Mouse (Mus musculus): ENCODE measurements around the gene Zfp385c. TPM values are rescaled to one million over a fixed set of nuclear protein-coding genes. Genes with fewer than 3 reads are reported as not detected.

Gene Zfp385c
- polyA plus RNA-seq, 1 experiment, result not detected

DNA sequence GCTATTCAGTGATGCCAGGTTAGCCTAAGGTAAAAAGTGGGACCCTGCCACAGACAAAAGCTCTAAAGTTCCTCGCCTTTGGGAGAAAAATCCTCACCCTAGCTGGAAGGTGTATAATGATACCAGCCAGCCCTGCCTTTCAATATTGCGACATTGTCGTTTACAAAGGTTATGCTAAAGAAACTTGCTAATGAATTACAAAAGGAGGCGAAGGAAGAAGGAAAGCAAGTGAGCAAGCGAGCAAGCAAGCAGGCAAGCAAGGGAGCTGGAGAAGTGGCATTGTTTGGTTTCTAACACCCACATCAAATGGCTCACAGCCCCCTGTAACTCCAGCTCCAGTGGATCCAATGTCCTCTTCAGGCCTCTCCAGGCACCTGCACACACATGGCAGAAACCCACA is 9.7 kb downstream of the Zfp385c start:
- TF ChIP-seq GATA1 (IDR thresholded peaks at IDR 0.05; ENCODE audit: low read length), result no peak

DNA sequence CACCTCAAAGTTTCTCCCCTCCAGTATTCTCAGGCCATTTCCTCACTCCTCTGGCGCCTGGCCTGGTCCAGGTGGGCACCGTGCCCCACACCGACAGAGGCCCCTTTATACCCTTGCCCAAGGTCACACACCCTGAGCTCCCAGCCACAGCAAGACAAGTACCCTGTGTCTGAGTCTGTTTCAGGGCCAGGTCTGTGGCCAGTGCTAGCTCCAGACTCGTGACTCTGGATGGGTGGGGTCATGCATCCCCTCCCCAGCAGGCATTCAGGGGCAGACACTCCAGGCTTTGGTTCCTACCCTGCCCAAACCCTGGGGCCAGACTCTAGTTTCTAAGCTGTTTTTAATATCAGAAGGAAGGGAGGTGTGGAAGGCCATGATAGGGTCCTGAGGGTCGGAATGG is 10.4 kb downstream of the Zfp385c start:
- no peak for TF ChIP-seq GATA1 (IDR thresholded peaks at IDR 0.05; ENCODE audit: low read length)

DNA sequence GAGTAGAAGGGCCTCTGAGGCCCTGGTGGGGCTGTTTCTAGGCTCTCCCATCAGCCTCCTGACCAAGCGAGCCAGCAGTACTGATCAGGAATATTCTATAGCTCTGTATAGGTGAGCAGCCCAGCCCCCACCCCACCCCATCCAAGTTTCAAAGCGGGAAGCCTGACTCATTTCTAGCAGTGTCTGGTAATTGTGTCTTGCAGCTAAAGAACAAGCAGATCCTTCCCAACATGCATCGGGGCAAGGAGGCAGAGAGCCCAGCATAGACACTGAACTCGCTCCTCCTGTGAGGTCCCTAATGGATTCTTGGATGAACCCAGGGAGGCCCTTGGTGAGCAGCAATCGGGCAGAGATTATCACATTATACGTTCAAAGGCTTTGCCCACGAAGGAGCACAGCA is 14.4 kb downstream of the Zfp385c start:
- TF ChIP-seq GATA1 (IDR thresholded peaks at IDR 0.05; ENCODE audit: low read length), result no peak

DNA sequence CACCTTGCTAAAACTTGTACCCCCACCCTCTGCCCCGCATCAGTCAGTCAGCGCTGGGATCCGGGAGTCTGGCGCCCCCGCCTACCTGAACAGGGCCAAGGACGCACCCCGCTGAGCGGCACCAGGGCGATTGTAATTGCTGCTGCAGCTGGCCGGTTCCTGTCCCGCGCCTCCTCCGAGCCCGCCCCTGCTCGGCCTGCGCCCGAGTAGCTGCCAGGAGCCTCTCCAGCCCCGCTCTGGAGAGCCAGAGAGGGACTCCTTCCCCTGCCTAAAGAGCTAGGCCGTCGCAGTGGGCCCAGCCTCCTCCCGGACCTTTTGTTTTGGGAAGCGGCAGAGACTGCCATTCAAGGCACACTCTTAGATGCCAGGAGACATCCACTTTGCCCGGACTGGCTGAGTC is 19.1 kb downstream of the Zfp385c start:
- no peak for TF ChIP-seq GATA1 (IDR thresholded peaks at IDR 0.05; ENCODE audit: low read length)

DNA sequence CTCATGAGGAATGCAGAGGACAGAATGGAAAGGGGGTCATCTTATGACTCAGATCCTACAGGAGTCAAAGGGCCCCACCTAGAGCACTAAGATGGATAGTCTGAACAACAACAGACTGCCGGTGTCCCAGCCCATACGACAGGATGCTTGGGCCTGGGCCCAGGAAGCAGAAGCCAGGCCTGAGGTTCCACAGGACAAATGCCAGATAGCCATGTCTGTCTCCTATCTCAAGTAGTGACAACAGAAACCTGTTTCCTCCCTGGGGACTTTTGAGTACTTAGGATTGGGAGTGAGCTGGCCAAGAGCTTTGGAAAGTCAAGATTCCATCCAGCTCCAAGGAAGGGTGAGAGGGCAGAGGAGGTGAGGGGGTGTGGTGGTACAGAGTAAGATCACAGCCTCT is 20.3 kb downstream of the Zfp385c start:
- no peak for TF ChIP-seq GATA1 (IDR thresholded peaks at IDR 0.05; ENCODE audit: low read length)

DNA sequence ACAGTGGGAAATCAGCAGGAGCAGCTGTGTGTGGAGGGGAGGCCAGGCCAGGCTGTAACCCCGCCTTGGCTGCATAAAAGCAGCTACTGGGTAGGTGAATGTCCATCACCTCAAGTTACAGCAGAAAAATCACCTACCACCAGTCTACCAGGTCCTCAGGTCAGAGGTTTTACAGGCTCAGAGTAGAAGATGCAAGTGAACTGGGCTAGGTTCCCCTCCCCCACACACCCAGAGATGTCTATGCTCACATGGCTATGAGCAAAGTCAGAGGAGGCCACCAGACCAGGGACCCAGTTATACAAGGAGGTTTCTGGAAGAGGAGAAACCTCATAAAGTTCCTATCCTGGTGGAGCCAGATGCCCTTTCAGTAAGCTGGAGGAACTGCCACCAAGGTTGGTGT is 21.2 kb downstream of the Zfp385c start:
- no peak for TF ChIP-seq GATA1 (IDR thresholded peaks at IDR 0.05; ENCODE audit: low read length)

DNA sequence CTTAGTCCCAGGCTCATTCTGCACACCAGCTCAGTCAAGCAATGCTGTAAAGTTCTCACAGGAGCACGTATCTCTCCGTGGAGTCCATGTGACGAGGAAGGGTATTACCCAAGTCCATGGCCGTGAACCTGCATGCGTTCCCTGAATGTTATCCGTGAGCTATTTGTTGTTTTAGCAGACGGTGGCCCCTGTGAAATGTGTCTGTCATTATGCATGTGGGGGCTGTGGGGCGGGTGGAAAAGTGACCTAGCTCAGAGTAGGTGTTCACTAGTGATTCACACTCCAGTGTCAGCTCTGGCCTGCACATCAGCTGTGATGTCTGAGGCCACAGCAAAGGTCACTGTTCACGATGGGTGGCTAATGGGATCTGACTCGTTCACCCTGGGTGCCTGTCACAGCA is 32.4 kb downstream of the Zfp385c start:
- TF ChIP-seq GATA1 (IDR thresholded peaks at IDR 0.05; ENCODE audit: low read length), result no peak

DNA sequence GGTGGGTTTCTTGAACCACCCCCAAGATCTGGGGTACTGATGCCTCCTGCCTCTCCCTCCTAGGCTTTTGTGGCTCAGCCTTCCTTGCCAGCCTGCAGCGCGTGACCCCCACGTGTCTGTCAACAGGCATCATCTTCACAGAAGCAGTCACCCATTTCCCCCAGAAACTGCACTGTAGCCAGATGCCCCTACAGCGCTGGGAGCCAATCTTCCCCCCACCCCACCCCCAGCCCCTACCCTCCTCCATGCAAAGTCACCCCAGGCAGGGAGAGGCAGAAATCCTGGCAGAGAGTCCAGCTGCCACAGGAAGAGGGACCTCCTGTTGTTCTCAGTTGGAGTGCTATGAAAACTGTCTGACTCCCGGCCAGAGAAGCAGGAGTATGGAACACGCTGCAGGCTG is 35.8 kb downstream of the Zfp385c start:
- TF ChIP-seq GATA1 (IDR thresholded peaks at IDR 0.05; ENCODE audit: low read length), result no peak

DNA sequence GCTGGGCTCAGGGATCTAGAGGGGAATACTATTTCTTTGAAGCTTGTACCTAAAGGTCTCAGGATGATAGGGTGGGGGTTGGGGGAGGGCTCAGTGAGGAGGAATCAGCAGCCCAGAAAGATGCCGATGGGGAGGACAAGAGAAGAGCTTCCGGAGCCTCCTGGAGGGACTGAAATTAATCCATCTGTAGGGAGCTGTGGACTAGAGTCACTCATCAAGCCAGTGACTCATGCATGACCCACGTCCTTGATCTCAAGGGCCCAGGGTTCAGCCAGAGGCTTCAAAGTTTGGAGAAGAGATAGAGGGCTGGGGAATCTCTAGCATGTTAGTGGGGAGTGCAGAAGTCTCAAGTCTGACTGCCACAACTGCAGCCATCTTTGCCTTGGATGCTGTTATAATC is 40.5 kb downstream of the Zfp385c start:
- TF ChIP-seq GATA1 (IDR thresholded peaks at IDR 0.05; ENCODE audit: low read length), result no peak

DNA sequence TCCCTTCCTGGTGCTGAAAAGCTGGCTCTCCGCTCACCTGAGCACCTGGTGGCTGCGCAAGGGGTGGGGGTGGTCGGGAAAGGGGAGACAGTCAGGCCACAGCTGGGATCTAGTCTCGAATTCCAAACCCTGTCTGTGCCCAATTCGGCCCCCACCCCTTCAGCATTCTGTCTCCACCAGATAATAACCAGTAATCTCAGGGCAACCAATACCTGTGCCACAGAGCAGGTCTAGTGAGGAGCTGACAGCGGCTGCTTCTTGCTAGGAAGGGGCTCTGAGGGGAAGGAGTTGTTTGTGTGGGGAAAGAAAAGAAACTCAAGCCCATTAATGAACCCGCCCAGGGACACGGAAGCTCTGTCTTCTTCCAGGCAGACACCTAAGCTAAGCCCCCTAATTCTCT is 41.0 kb downstream of the Zfp385c start:
- no peak for TF ChIP-seq GATA1 (IDR thresholded peaks at IDR 0.05; ENCODE audit: low read length)

DNA sequence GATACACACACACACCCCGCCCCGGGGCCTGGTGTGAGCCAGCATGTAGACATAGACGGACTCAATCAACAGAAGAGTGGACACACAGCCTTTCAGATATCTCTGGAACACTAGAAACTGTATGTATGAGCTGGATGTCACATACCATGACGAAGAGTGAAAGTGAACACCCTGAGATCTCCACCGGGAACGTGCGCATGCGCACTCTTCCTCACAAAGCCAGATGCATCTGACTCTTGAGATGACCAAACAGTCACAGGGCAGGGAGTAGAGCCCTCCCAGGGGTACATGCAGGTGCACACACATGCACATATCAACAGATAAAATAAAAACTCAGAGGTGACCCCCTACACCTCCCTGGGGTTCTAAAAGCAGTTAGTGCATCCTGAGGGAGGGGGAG is 43.9 kb downstream of the Zfp385c start:
- no peak for TF ChIP-seq GATA1 (IDR thresholded peaks at IDR 0.05; ENCODE audit: low read length)

DNA sequence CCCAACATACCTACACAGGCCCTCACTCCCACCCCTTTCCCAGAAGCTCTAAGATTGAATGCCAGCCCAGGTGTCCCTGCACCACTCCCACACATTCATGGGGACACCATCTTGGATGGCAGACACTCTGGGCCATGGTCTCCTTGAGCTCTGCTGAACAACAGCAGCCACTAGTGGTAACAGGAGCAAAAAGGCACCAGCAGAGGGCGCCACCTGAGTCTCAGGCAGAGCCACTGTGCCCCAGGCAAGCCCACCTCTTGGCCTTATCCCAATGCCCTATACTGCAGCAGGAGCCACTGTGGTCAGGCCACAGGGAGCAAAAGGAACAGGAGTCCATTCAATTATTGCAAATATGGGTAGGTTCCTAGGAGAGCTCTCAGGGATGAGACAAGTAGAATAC is 46.0 kb downstream of the Zfp385c start:
- no peak for TF ChIP-seq GATA1 (IDR thresholded peaks at IDR 0.05; ENCODE audit: low read length)

DNA sequence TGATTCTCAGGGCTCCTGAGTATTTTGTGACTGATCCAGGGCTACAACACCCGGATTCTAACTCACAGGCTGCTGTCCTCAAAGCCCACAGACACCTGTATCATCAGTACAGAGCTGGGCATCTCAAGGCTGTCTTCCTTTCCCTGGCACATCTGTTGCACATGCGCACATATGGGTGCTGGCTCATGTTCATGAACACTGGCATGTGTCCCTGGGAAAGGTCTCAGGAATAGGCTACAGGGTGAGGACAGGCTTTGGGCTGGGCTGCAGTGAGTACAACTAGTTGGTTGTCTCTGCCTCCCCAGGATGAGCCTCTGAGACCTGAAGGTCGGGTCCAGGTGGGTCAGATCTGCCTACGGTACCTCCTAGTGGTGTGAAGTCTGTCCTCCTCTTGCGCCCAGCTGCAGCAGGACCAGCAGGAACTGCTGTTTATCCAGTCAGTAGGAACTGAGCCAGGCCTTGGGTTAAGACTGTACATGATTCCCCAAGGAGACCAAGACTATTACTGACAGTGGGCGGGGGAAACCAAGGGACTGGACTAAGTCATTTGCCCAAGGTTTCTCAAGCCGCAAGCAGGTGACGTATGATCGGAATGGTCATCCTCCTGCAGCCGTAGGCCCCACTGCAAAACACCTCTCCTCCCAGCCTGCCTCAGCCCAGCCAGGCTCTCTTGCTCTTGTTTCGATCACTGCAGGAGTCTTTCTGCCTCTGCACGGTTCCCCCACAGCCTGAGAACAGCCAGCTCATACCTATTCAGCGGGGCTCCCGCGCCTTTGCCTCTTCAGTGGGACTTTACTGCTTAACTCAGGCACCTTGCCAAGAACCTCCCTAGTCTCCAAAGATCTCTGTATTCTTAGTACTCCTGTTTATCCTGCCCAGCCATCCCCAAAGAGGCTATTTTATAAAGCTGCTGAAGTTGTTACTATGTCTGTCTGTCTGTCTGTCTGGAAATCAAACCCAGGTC is 48.4 kb downstream of the Zfp385c start:
- no peak for TF ChIP-seq GATA1 (IDR thresholded peaks at IDR 0.05; ENCODE audit: low read length)

DNA sequence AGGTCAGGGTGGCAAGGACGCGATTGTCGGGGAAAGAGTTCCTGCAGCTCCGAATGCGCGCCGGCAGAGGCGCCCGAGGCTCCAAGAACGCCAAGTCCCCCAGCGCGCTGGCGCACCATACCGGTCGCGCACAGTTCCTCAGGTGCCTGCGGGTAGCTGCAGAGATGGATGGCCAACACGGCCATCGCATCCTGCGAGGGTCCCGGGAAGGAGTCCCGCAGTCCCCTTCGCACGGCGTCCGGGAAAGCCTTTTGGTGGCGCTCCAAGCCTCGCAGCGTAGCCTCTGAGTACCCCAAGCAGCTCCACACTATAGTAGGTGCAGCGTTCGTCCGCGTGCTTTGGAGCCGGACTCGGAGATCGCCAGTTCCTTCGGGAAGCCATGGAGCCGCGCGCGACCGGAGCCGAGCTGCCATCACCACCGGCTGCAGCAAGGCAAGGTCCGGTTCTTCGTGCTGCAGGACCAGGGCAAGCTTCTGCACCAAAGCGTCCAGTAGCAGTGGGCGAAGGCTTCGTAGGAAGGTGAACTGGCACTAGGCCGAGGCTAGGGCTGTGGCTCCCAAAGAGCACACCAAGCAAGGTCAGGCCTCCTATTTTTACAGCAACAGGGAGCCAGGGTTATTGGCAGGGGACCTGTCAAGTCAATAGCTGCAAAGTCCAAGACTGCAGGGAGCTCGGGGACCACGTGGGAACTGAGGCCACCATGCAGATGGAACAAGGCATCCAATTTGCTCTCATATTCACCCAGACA is 51.9 kb downstream of the Zfp385c start:
- no peak for TF ChIP-seq GATA1 (IDR thresholded peaks at IDR 0.05; ENCODE audit: low read length)

DNA sequence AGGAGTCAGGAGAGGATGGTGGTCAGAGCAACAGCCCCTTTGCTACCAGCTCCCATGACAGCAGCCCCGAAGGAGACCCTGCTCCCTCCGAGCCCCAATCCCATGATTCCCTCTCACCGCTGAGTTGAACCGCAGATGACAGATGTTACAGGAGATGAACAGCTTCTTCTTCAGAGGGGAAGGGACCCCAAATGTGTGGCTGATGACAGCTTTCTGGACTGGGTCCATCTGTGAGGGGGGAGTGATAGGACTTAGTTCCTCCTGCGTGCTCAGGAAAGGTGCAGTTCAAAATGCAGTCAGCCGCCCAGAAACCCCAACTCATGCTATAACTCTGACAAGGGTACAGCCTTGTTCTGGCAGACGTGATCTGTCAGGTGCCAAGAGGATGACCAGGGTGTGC is 57.7 kb downstream of the Zfp385c start:
- no peak for TF ChIP-seq GATA1 (IDR thresholded peaks at IDR 0.05; ENCODE audit: low read length)

DNA sequence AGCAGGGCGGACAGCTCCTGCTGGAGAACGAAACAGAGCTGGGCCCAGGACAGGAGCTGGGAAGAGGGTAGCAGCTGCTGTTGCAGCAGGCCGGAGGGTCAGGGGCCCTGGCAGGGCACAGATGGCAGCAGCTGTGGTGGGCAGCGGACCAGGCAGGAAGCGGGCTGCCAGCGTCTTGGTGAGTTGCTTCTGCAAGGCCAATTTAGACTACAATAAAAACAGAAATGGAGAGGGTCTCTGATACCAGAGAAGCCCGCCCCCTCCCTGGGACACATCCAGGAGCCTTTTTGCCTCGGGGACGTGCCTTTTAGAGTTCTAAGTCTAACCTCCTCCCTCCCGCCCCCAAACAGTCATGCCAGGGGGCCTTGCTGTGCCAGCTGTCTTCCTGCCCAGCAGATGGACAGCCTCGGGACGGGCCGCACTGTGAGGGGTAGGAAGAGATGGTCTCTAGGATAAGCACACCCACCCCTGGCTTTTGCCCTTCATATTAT is 63.3 kb downstream of the Zfp385c start:
- TF ChIP-seq GATA1 (IDR thresholded peaks at IDR 0.05; ENCODE audit: low read length), result no peak

Data from G1E-ER4 (cell line).